8 mouse cellular contexts compared by ENCODE assay signal in genomic region chr5:29736942-29737341, GRCm38 (mm10). TPM values are rescaled to one million over a fixed set of nuclear protein-coding genes. Genes with fewer than 3 reads are reported as not detected.
DNase-seq lines count a peak whose midpoint lies in the region; ATAC-seq and TF ChIP-seq lines count a peak whose summit lies in the region.

No protein-coding gene starts in this region.

- no peaks in the 10 kb centered on the region for H3K9me3 ChIP-seq in limb, embryonic 11.5 days (ENCODE audit: control insufficient read depth, low read length)

- peaks cover 17% of the 10 kb centered on the region for H3K4me1 ChIP-seq in lung, adult 2 months (ENCODE audit: control insufficient read depth, insufficient read depth, low read length)
- peaks cover 8% of the 10 kb centered on the region for H3K4me1 ChIP-seq in cortical plate, adult 2 months (ENCODE audit: control insufficient read depth, insufficient read depth, low read length)
- H3K4me1 ChIP-seq in limb, embryonic 11.5 days (ENCODE audit: control insufficient read depth, insufficient read depth, low read length), result peaks cover 10% of the 10 kb centered on the region; the same call in 1 of the 2 replicates
- peaks cover 5% of the 10 kb centered on the region; the same call in 1 of the 2 replicates for H3K4me1 ChIP-seq in olfactory bulb, adult 2 months (ENCODE audit: control insufficient read depth, insufficient read depth, low read length)

- no peak for TF ChIP-seq CTCF in lung, adult 2 months (IDR thresholded peaks at IDR 0.05; ENCODE audit: insufficient read depth, low read length)
- no peak for TF ChIP-seq CTCF in cortical plate, adult 2 months (IDR thresholded peaks at IDR 0.05; ENCODE audit: extremely low read depth, insufficient read depth, low read length)
- no peak for TF ChIP-seq CTCF in olfactory bulb, adult 2 months (IDR thresholded peaks at IDR 0.05; ENCODE audit: insufficient read depth, low read depth, low read length)

- no peaks in the 10 kb centered on the region for H3K27me3 ChIP-seq in limb, embryonic 11.5 days (ENCODE audit: control insufficient read depth, insufficient read depth, low read length)

- peak overlapping the region; percentile 95 for H3K9ac ChIP-seq in limb, embryonic 11.5 days (ENCODE audit: low read length)

- TF ChIP-seq POLR2A in lung, adult 2 months (IDR thresholded peaks at IDR 0.05; ENCODE audit: borderline replicate concordance, extremely low read depth, low read depth, low read length), result no peak
- TF ChIP-seq POLR2A in cortical plate, adult 2 months (IDR thresholded peaks at IDR 0.05; ENCODE audit: extremely low read depth, insufficient read depth, low read length), result no peak
- TF ChIP-seq POLR2A in olfactory bulb, adult 2 months (IDR thresholded peaks at IDR 0.05; ENCODE audit: insufficient read depth, low read depth, low read length), result no peak

- DNase-seq in lung, adult 2 months, result no peak
- no peak for DNase-seq in lung, adult 18-20 months
- no peak for DNase-seq in limb, embryonic 11.5 days (ENCODE audit: low spot score)
- DNase-seq in right cerebral cortex, adult 2 months (ENCODE audit: low spot score in 2 of 2), result no peak
- no peak for DNase-seq in cerebellum, postnatal 10 days
- no peak for DNase-seq in gastrocnemius, postnatal 25 days

- WGBS in lung, adult 2 months, result 29% methylated on average over 9 of the region's 9 CpGs
- WGBS in limb, embryonic 11.5 days, result 65% methylated on average over 9 of the region's 9 CpGs
- 52% methylated on average over 9 of the region's 9 CpGs for WGBS in olfactory bulb, adult 2 months

- H3K4me3 ChIP-seq in lung, adult 2 months (replicated peaks; ENCODE audit: extremely low read depth, low read depth, low read length), result peak overlapping the region; percentile 95
- H3K4me3 ChIP-seq in cortical plate, adult 2 months (ENCODE audit: insufficient read depth, low read length), result peak overlapping the region; percentile 61
- peak overlapping the region; percentile 97 for H3K4me3 ChIP-seq in limb, embryonic 11.5 days (ENCODE audit: low read depth, low read length)
- peak overlapping the region; percentile 28 for H3K4me3 ChIP-seq in olfactory bulb, adult 2 months (ENCODE audit: insufficient read depth, low read depth, low read length)

- ATAC-seq in limb, embryonic 11.5 days (ENCODE audit: insufficient number of reproducible peaks, low FRiP score, low TSS enrichment, low read depth), result no peak

- no peaks in the 10 kb centered on the region for H3K36me3 ChIP-seq in limb, embryonic 11.5 days (ENCODE audit: control insufficient read depth, insufficient read depth, low read length)

- H3K4me2 ChIP-seq in limb, embryonic 11.5 days (ENCODE audit: low read depth, severe bottlenecking), result peak overlapping the region; percentile 77

- no peak overlapping the region for H3K27ac ChIP-seq in cortical plate, adult 2 months (ENCODE audit: insufficient read depth, low read length)
- H3K27ac ChIP-seq in limb, embryonic 11.5 days (replicated peaks; ENCODE audit: low read depth, low read length), result no peak overlapping the region
- no peak overlapping the region for H3K27ac ChIP-seq in olfactory bulb, adult 2 months (ENCODE audit: insufficient read depth, low read depth, low read length)

RNA-seq across cellular contexts. Expression of gene Gm5129, which starts 1.2 kb away (rescaled TPM):
- polyA plus RNA-seq in lung, adult 2 months (2012; rRNA removed), result not detected in 2 replicates
- polyA plus RNA-seq in cortical plate, adult 2 months (2012; rRNA removed), result 1.3 TPM in 1 of 2 replicates, not detected in the other
- 1.2 TPM in 1 of 2 replicates, not detected in the other for polyA plus RNA-seq in limb, embryonic 11.5 days (2014; fragmentation: Nextera tagmentation; extraction: Ambion mirVana)
- not detected in 2 replicates for polyA plus RNA-seq in olfactory bulb, adult 2 months (2012; ENCODE audit: insufficient read depth, insufficient read length, low replicate concordance, missing spikeins)
- total RNA-seq in gastrocnemius, postnatal 25 days (2021), result not detected

RNA-seq across cellular contexts. Expression of gene Dnajb6, which starts 1.5 kb away (rescaled TPM):
- 29.4 and 58.0 TPM in 2 replicates for polyA plus RNA-seq in lung, adult 2 months (2012; rRNA removed)
- polyA plus RNA-seq in cortical plate, adult 2 months (2012; rRNA removed), result 180 and 182 TPM in 2 replicates
- 200 and 202 TPM in 2 replicates for polyA plus RNA-seq in limb, embryonic 11.5 days (2014; fragmentation: Nextera tagmentation; extraction: Ambion mirVana)
- 484 TPM in 1 of 2 replicates, not detected in the other for polyA plus RNA-seq in olfactory bulb, adult 2 months (2012; ENCODE audit: insufficient read depth, insufficient read length, low replicate concordance, missing spikeins)
- 10 to 100 TPM; 61.5 to 70.9 TPM for total RNA-seq in gastrocnemius, postnatal 25 days (2021)

Comparison
In these comparisons a context has a peak if more than half of its experiments do, and no peak if none do; other contexts are left out.
1. H3K4me3 ChIP-seq: peak in every context shown above with its lines; median percentile 97 in limb, embryonic 11.5 days; 95 in lung, adult 2 months; 61 in cortical plate, adult 2 months; 28 in olfactory bulb, adult 2 months.